Mouse (Mus musculus) macrophage (primary cell): ENCODE measurements around the gene Xrcc3. TPM values are rescaled to one million over a fixed set of nuclear protein-coding genes. Genes with fewer than 3 reads are reported as not detected.
A peak's percentile ranks its signal among the peaks of the same experiment; 100 is the strongest.

Experiments
- H3K27ac ChIP-seq: fragments of 350-480 bp; formaldehyde crosslinking; 2 replicates; pipeline ENCODE4 v1.9.0; 2021
- H3K36me3 ChIP-seq: fragments of 350-480 bp; formaldehyde crosslinking; 2 replicates; pipeline ENCODE4 v1.9.0; 2021; ENCODE audit errors: inconsistent target
- H3K4me3 ChIP-seq: fragments of 350-480 bp; formaldehyde crosslinking; 2 replicates; pipeline ENCODE4 v1.9.0; 2021; ENCODE audit errors: inconsistent target
- H3K79me2 ChIP-seq: fragments of 350-480 bp; formaldehyde crosslinking; 2 replicates; pipeline ENCODE4 v1.9.0; 2021; ENCODE audit errors: inconsistent target
- WGBS: methylation state at CpG from one replicate; pipeline ENCODE4 v1.1.7; 2026; ENCODE audit warnings: inconsistent platforms; ENCODE audit not compliant: missing documents; 5-methylcytosine and 5-hydroxymethylcytosine counted together
- polyA plus RNA-seq: library from polyadenylated mRNA; stranded (reverse); fragments of 250-400 nt; gene quantifications from 3 replicates; pipeline ENCODE4 v1.2.4, GENCODE M21; 2018; ENCODE audit warnings: inconsistent platforms

The Xrcc3 gene
- polyA plus RNA-seq, 1 experiment from 2014 or later = 1.3 TPM

- Histone ChIP-seq H3K36me3 (0 out of 2 replicates have a peak, but pooled peaks cover 6% of the 10 kb centered on the region), H3K79me2 (peaks cover 39% of the 10 kb centered on the region), H3K27ac (no peak overlapping the region), H3K4me3 (peak overlapping the region; percentile 23)
- 71% methylated on average over 10 of the region's 10 CpGs for WGBS
Measured at GRCm38 (mm10) chr12:111757561-111758325, 55.9 kb downstream of the Xrcc3 start.

- 85% methylated on average over 5 of the region's 5 CpGs for WGBS
- Histone ChIP-seq H3K79me2 (peaks cover 28% of the 10 kb centered on the region), H3K36me3 (no peaks in the 10 kb centered on the region), H3K27ac (no peak overlapping the region), H3K4me3 (no peak overlapping the region)
Measured at GRCm38 (mm10) chr12:111756698-111757082, 57.0 kb downstream of the Xrcc3 start.

GRCm38 (mm10) chr12:111756082-111756697 lies 57.5 kb downstream of the Xrcc3 start:
- H3K79me2 ChIP-seq = peaks cover 23% of the 10 kb centered on the region
- no peaks in the 10 kb centered on the region for H3K36me3 ChIP-seq
- 81% methylated on average over 4 of the region's 4 CpGs for WGBS
- H3K27ac ChIP-seq = no peak overlapping the region
- no peak overlapping the region for H3K4me3 ChIP-seq

- WGBS = 75% methylated on average over 2 of the region's 2 CpGs
- Histone ChIP-seq H3K4me3 (no peak overlapping the region), H3K79me2 (peaks cover 14% of the 10 kb centered on the region), H3K27ac (no peak overlapping the region), H3K36me3 (no peaks in the 10 kb centered on the region)
Measured at GRCm38 (mm10) chr12:111755231-111755630, 58.4 kb downstream of the Xrcc3 start.

GRCm38 (mm10) chr12:111754710-111755109 lies 59.0 kb downstream of the Xrcc3 start:
- H3K36me3 ChIP-seq = no peaks in the 10 kb centered on the region
- H3K4me3 ChIP-seq = no peak overlapping the region
- no peak overlapping the region for H3K27ac ChIP-seq
- peaks cover 8% of the 10 kb centered on the region for H3K79me2 ChIP-seq

GRCm38 (mm10) chr12:111753347-111753746 lies 60.3 kb downstream of the Xrcc3 start:
- 83% methylated on average over 9 of the region's 9 CpGs for WGBS
- Histone ChIP-seq H3K4me3 (no peak overlapping the region), H3K79me2 (no peaks in the 10 kb centered on the region), H3K27ac (no peak overlapping the region), H3K36me3 (no peaks in the 10 kb centered on the region)

Other genes with a start within 250 kb of the Xrcc3 start
- 20.7 to 24.6 TPM (median 23.1 TPM) in 3 replicates for gene Mark3, start 239.3 kb downstream of the Xrcc3 start, polyA plus RNA-seq
- gene Ckb, start 141.5 kb downstream of the Xrcc3 start, polyA plus RNA-seq = 135 to 330 TPM (median 190 TPM) in 3 replicates
- 3.4 to 25.1 TPM (median 4.4 TPM) in 3 replicates for gene Trmt61a, start 135.8 kb downstream of the Xrcc3 start, polyA plus RNA-seq
- gene Bag5, start 100.6 kb downstream of the Xrcc3 start, polyA plus RNA-seq = 17.0 to 24.0 TPM (median 23.4 TPM) in 3 replicates
- gene Apopt1, start 100.6 kb downstream of the Xrcc3 start, polyA plus RNA-seq = 25.8 to 45.9 TPM (median 27.0 TPM) in 3 replicates
- 70.3 to 119 TPM (median 70.6 TPM) in 3 replicates for gene Klc1, start 55.0 kb downstream of the Xrcc3 start, polyA plus RNA-seq
- gene Zfyve21, start 297 bp upstream of the Xrcc3 start, polyA plus RNA-seq = 5.7 to 14.3 TPM (median 12.7 TPM) in 3 replicates
- gene Ppp1r13b, start 94.2 kb upstream of the Xrcc3 start, polyA plus RNA-seq = 8.2 to 13.1 TPM (median 11.1 TPM) in 3 replicates
- gene Atp5mpl, start 153.1 kb upstream of the Xrcc3 start, polyA plus RNA-seq = 292 to 513 TPM (median 455 TPM) in 3 replicates
- not detected in 3 replicates for gene Tdrd9, start 157.7 kb upstream of the Xrcc3 start, polyA plus RNA-seq
- gene Rd3l, start 167.4 kb upstream of the Xrcc3 start, polyA plus RNA-seq = not detected in 3 replicates